Mouse (Mus musculus) liver, embryonic 14.5 days (tissue): ENCODE results near the gene Agbl4. TPM values are rescaled to one million over a fixed set of nuclear protein-coding genes. Genes with fewer than 3 reads are reported as not detected.

Source experiments
- ATAC-seq: fragments of 200-750 bp; cut with Nextera tagmentation; 2 replicates; pipeline ENCODE4 v1.8.0; 2017; ENCODE audit warnings: moderate number of reproducible peaks, mild to moderate bottlenecking, moderate library complexity; ENCODE audit not compliant: insufficient read depth
- DNase-seq, 3 experiments: peaks; one replicate each; pipeline ENCODE4 v3.0.0-alpha.2; 2012 to 2013; ENCODE audit warnings: low read depth in 3 of 3, low spot score in 3 of 3
- H3K27ac ChIP-seq: fragments of 300-500 bp; sonication (generic); 2 replicates; pipeline ENCODE4 v1.5.1; 2014; ENCODE audit warnings: moderate library complexity, mild to moderate bottlenecking, control low read depth, inconsistent platforms
- H3K27me3 ChIP-seq: fragments of 300-500 bp; sonication (generic); 2 replicates; pipeline ENCODE4 v1.6.1; 2014; ENCODE audit warnings: mild to moderate bottlenecking, low read length, moderate library complexity; ENCODE audit not compliant: control insufficient read depth, insufficient read depth
- H3K36me3 ChIP-seq: fragments of 300-500 bp; sonication (generic); replicated peaks from 2 replicates; pipeline ENCODE4 v1.6.1; 2014; ENCODE audit warnings: low read depth; ENCODE audit not compliant: control insufficient read depth, insufficient read depth
- H3K4me1 ChIP-seq, 2 experiments: fragments of 200-500 bp in 1 of 2; fragments of 300-500 bp in 1 of 2; sonication (generic) in 1 of 2; replicated peaks; 2 replicates each; pipeline ENCODE4 v1.6.1; 2012 to 2014; ENCODE audit warnings: antibody characterized with exemption in 1 of 2, inconsistent platforms in 1 of 2, low read length in 1 of 2; ENCODE audit not compliant: control insufficient read depth in 2 of 2, insufficient read depth in 2 of 2
- H3K4me2 ChIP-seq: fragments of 300-500 bp; sonication (generic); 2 replicates; pipeline ENCODE4 v1.6.1; 2014; ENCODE audit warnings: low read depth, mild to moderate bottlenecking, control low read depth, moderate library complexity
- H3K4me3 ChIP-seq, 2 experiments: fragments of 200-500 bp in 1 of 2; fragments of 300-500 bp in 1 of 2; sonication (generic) in 1 of 2; 2 replicates each; pipeline ENCODE4 v1.5.1; 2012 to 2014; ENCODE audit warnings: low read depth in 2 of 2, low read length in 2 of 2, mild to moderate bottlenecking in 2 of 2, control low read depth in 1 of 2, inconsistent platforms in 1 of 2, moderate library complexity in 1 of 2; ENCODE audit not compliant: insufficient read depth in 1 of 2
- H3K9ac ChIP-seq: fragments of 300-500 bp; sonication (generic); replicated peaks from 2 replicates; pipeline ENCODE4 v1.6.1; 2014; ENCODE audit warnings: mild to moderate bottlenecking, control low read depth, moderate library complexity
- H3K9me3 ChIP-seq: fragments of 300-500 bp; sonication (generic); 2 replicates; pipeline ENCODE4 v1.6.1; 2016; ENCODE audit warnings: low read length, mixed read lengths; ENCODE audit not compliant: control insufficient read depth
- CTCF ChIP-seq: IDR thresholded peaks from 2 replicates; pipeline ENCODE4 v1.5.1; 2016; ENCODE audit warnings: antibody characterized with exemption, low read depth, control low read depth
- EP300 ChIP-seq: IDR thresholded peaks from 2 replicates; pipeline ENCODE4 v1.6.1; 2016; ENCODE audit warnings: antibody characterized with exemption, low read depth
- WGBS: fragments of 180-500 bp; shearing (Covaris S2); extraction: QIAGEN DNeasy Blood & Tissue Kit; methylation state at CpG from one replicate; pipeline ENCODE4 v1.1.7; 2014; ENCODE audit not compliant: insufficient replicate concordance; 5-methylcytosine and 5-hydroxymethylcytosine counted together
- polyA plus RNA-seq, 2 experiments: library from polyadenylated mRNA; depleted of rRNA in 1 of 2; stranded (reverse) in 1 of 2; unstranded in 1 of 2; fragments of >200 nt; fragmentation: Nextera tagmentation in 1 of 2; extraction: Ambion mirVana in 1 of 2; gene quantifications; 2 replicates each; pipeline versions ENCODE4 v1.2.1 to v1.2.3; 2012 to 2014

The Agbl4 gene
- polyA plus RNA-seq, 2 experiments, result not detected

DNA sequence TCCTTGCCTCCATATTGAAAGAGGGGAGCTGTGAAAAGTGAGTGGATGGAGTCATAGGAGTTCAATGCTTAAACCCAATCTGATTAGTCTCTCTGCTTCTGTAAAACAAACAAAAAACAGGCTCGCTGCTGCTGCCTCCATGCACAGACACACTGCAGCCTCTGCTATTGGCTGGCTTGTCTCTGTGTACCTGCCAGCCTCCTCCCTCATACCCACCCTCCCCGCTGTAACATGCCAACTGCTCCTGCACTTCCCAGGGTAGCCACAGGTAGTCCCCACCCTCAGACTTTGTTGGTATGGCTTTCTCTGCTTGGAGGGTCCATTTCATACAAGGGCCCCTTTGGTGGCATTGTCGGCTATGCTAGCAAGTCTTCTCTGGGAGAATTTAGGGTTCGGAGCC is 1080.0 kb downstream of the Agbl4 start:
- H3K36me3 ChIP-seq, result no peaks in the 10 kb centered on the region

DNA sequence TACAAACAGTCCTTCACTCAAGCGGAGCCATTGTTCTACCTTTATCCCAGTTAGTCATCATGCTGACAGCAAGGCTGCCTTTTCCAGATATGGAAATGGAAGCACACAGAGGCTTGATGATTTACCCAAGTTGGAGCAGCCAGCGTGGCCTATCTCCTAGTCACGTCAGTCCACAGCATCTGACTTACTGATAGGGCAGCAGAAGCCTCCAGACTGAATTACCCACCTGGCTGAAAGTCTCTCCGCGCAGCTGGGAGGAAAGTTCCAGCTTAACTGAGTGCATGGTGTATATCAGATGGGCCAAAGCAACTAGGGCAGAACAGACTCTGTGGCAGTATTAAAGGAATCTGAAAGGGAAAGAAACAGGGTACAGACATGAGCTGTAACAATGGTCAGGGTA is 1086.0 kb downstream of the Agbl4 start:
- H3K4me1 ChIP-seq, result no peaks in the 10 kb centered on the region
- H3K36me3 ChIP-seq, result no peaks in the 10 kb centered on the region
- H3K9me3 ChIP-seq, result no peaks in the 10 kb centered on the region
- H3K9ac ChIP-seq, result no peak overlapping the region
- no peak for DNase-seq
- WGBS, result 55% methylated on average over 5 of the region's 5 CpGs
- TF ChIP-seq CTCF (no peak), EP300 (no peak)
- H3K27ac ChIP-seq, result no peak overlapping the region
- no peak overlapping the region for H3K4me3 ChIP-seq
- no peaks in the 10 kb centered on the region for H3K27me3 ChIP-seq
- ATAC-seq, result no peak
- H3K4me2 ChIP-seq, result no peak overlapping the region

More for the DNA sequence above, 1080.0 kb downstream of the Agbl4 start:
- H3K4me2 ChIP-seq, result no peak overlapping the region
- H3K27me3 ChIP-seq, result no peaks in the 10 kb centered on the region
- no peak for TF ChIP-seq CTCF
- no peak for TF ChIP-seq EP300
- H3K4me3 ChIP-seq, result no peak overlapping the region
- WGBS, result 36% methylated on average over 4 of the region's 4 CpGs
- H3K27ac ChIP-seq, result no peak overlapping the region
- no peaks in the 10 kb centered on the region for H3K4me1 ChIP-seq
- DNase-seq, result no peak
- H3K9me3 ChIP-seq, result no peaks in the 10 kb centered on the region
- no peak overlapping the region for H3K9ac ChIP-seq
- ATAC-seq, result no peak

DNA sequence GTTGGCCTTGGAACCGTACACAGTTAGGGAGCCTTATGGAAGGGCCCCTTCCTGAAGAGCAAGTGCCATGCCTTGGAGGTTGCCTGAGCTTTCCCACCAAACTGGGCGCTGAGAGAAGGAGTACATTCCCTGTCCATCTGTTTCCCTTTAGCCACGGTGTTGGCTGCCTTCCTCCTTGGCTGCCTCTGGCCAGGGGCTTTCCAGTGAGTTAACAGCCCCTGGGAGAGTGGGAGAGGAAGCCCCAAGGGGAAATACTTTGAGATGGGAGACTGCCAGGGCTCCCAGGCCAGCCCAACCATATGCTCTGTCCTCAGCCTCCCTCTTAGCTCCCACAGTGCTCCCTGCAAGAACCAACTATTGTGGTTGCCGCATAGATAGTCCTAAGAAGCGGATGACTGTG is 1087.7 kb downstream of the Agbl4 start:
- Histone ChIP-seq H3K4me3 (no peak overlapping the region), H3K4me1 (no peaks in the 10 kb centered on the region), H3K27me3 (no peaks in the 10 kb centered on the region), H3K9me3 (no peaks in the 10 kb centered on the region), H3K9ac (no peak overlapping the region), H3K36me3 (no peaks in the 10 kb centered on the region), H3K4me2 (no peak overlapping the region), H3K27ac (no peak overlapping the region)
- WGBS, result 38% methylated on average over 5 of the region's 5 CpGs
- no peak for TF ChIP-seq EP300
- no peak for TF ChIP-seq CTCF
- DNase-seq (no peak), ATAC-seq (no peak)

DNA sequence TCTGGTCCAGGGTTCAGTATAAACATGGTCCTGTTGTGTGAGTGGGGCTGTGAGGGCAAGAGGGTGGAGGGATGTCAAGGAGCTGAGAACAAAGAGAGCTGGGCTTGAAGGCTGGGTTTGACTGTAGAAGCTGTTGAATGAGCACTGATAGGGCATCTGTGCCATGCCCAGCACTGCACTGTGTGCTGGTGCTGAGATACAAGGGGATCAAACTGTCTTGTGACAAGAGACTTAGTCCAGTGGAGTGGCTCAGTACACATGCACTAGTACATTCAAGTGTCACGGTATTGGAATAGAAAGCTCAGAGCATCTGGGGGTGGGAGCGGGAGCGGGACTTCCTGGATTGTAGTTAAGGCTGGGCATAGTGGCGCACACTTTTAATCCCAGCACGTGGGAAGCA is 1088.7 kb downstream of the Agbl4 start:
- no peaks in the 10 kb centered on the region for H3K4me1 ChIP-seq
- no peak overlapping the region for H3K9ac ChIP-seq
- WGBS, result 67% methylated on average over 5 of the region's 5 CpGs
- TF ChIP-seq CTCF, result no peak
- TF ChIP-seq EP300, result no peak
- no peak overlapping the region for H3K4me3 ChIP-seq
- no peak overlapping the region for H3K4me2 ChIP-seq
- H3K27me3 ChIP-seq, result no peaks in the 10 kb centered on the region
- no peak for ATAC-seq
- H3K9me3 ChIP-seq, result no peaks in the 10 kb centered on the region
- no peaks in the 10 kb centered on the region for H3K36me3 ChIP-seq
- no peak for DNase-seq
- no peak overlapping the region for H3K27ac ChIP-seq

DNA sequence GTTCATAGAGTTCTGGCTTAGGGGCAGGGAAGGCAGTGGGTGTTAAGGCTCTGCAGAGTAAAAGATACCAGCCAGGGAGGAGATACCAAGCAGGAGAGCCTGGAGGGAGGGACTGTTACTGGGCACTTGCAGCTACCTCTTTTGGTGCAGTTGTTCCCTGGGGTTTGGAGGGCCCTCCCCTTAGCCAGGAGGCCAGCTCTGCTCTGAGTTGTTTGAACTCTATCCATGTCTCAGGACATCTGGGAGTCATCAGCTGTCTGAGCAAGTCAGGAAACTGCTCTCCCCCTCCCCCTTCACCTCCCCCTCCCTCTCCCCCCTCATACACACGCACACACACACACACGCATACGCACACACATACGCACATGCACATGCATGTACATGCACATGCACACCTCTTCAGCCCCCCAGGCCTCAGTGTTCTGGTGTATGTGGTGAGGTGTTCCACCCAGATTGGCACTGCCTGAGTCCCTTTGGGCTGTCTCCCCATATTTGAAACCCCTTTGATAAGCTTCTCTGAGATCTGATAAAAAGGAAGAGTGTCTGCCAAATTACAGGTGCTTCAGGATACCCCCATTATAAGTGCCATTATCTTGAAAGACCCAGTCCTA is 1089.9 kb downstream of the Agbl4 start:
- Histone ChIP-seq H3K27ac (no peak overlapping the region), H3K4me3 (no peak overlapping the region), H3K36me3 (no peaks in the 10 kb centered on the region), H3K9ac (no peak overlapping the region), H3K4me2 (no peak overlapping the region), H3K27me3 (no peaks in the 10 kb centered on the region), H3K4me1 (peaks cover 0 to 5% of the 10 kb centered on the region in 2 experiments; a peak in 2 of 4 replicates), H3K9me3 (no peaks in the 10 kb centered on the region)
- 0 out of 2 replicates have a peak, but pooled peaks have one; percentile 15 for ATAC-seq
- WGBS, result 89% methylated on average over 4 of the region's 4 CpGs
- TF ChIP-seq EP300, result no peak
- no peak for TF ChIP-seq CTCF
- no peak for DNase-seq
